Mouse (Mus musculus) adipocyte (in vitro differentiated cells): ENCODE measurements around the gene Hist1h4b.

Source experiments
- DNase-seq: peaks from one replicate; pipeline ENCODE4 v3.0.0-alpha.2; 2016; ENCODE audit warnings: low spot score

Gene Hist1h4b

DNA sequence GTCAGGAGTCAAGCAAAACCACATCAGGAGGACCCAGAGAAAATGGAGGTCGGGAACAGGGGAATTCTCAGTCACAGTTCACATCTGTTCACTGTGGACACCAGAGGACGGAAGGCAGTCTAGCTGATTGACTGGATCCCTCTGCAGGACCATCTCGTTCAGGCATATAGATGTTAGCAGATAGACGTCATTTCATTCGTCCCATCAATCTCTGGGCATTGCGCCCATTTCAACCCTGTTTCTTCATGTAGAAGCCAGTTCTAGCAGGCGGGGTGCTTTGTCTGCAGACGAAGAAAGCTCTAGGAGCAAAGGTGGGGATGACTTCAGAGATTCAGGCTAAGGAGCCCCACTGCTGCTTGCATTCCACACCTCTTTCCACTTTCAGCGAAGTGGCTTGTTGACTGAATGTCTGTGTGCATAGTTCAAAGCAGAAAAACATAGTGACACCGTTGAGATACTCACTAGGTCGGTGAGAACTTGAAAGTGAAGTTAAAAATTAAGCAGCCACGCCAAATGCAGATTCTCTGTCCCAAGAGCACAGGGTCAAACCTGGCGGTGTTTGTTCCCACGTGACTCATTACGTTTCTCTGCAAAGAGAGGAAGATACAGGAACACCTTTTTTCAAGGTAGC lies 49.7 kb downstream of the Hist1h4b start, which contains the start of gene Slc17a2:
Gene Slc17a2, plus strand, starts transcription at position 572 of the 631 bp plus-strand sequence.
- no peak for DNase-seq
